Mouse (Mus musculus) adipocyte (in vitro differentiated cells): ENCODE results near the gene Kansl1.

ENCODE experiments used
- DNase-seq: peaks from one replicate; pipeline ENCODE4 v3.0.0-alpha.2; 2016; ENCODE audit warnings: low spot score

Kansl1 gene

GRCm38 (mm10) chr11:104439703-104440102, 29.0 kb downstream of the Kansl1 start:
- no peak for DNase-seq

GRCm38 (mm10) chr11:104438450-104438849, 30.2 kb downstream of the Kansl1 start:
- no peak for DNase-seq

GRCm38 (mm10) chr11:104436394-104436954, 32.2 kb downstream of the Kansl1 start:
- DNase-seq, result no peak

GRCm38 (mm10) chr11:104435753-104436152, 32.9 kb downstream of the Kansl1 start:
- DNase-seq, result no peak

GRCm38 (mm10) chr11:104435141-104435540, 33.5 kb downstream of the Kansl1 start:
- DNase-seq, result no peak

- DNase-seq, result no peak
Observed at GRCm38 (mm10) chr11:104432251-104432650, 36.4 kb downstream of the Kansl1 start.

- DNase-seq, result no peak
Observed at GRCm38 (mm10) chr11:104431807-104432206, 36.9 kb downstream of the Kansl1 start.

GRCm38 (mm10) chr11:104424727-104425416, 43.8 kb downstream of the Kansl1 start:
- DNase-seq, result no peak

GRCm38 (mm10) chr11:104412254-104412653, 56.4 kb downstream of the Kansl1 start:
- DNase-seq, result no peak

- DNase-seq, result peak; percentile 8
Observed at GRCm38 (mm10) chr11:104407391-104407790, 61.3 kb downstream of the Kansl1 start.

GRCm38 (mm10) chr11:104400961-104401360, 67.7 kb downstream of the Kansl1 start:
- DNase-seq, result no peak

- DNase-seq, result peak; percentile 10
Observed at GRCm38 (mm10) chr11:104399459-104400216, 69.0 kb downstream of the Kansl1 start.

GRCm38 (mm10) chr11:104395648-104396047, 73.0 kb downstream of the Kansl1 start:
- no peak for DNase-seq

GRCm38 (mm10) chr11:104393196-104393595, 75.5 kb downstream of the Kansl1 start:
- peak; percentile 24 for DNase-seq

GRCm38 (mm10) chr11:104392153-104392552, 76.5 kb downstream of the Kansl1 start:
- no peak for DNase-seq

- DNase-seq, result no peak
Observed at GRCm38 (mm10) chr11:104387284-104387683, 81.4 kb downstream of the Kansl1 start.

- no peak for DNase-seq
Observed at GRCm38 (mm10) chr11:104386595-104386994, 82.1 kb downstream of the Kansl1 start.

GRCm38 (mm10) chr11:104383167-104383810, 85.4 kb downstream of the Kansl1 start:
- no peak for DNase-seq

- no peak for DNase-seq
Observed at GRCm38 (mm10) chr11:104381887-104382286, 86.8 kb downstream of the Kansl1 start.

GRCm38 (mm10) chr11:104379635-104380034, 89.0 kb downstream of the Kansl1 start:
- DNase-seq, result peak; percentile 20

- no peak for DNase-seq
Observed at GRCm38 (mm10) chr11:104376291-104376690, 92.4 kb downstream of the Kansl1 start.

GRCm38 (mm10) chr11:104367486-104368190, 101.0 kb downstream of the Kansl1 start:
- no peak for DNase-seq
